Mouse (Mus musculus): ENCODE data around the gene Dctn2.
A peak's percentile ranks its signal among the peaks of the same experiment; 100 is the strongest.

Dctn2 gene

GRCm38 (mm10) chr10:127266112-127267091, at the start of gene Dctn2:
Gene Dctn2, plus strand, starts transcription at chr10:127266368.
- DNase-seq (ENCODE audit: low spot score), result peak; percentile 92

GRCm38 (mm10) chr10:127216456-127216855, 49.7 kb upstream of the Dctn2 start:
- DNase-seq (ENCODE audit: low spot score), result no peak

- no peak for DNase-seq (ENCODE audit: low spot score)
Measured at GRCm38 (mm10) chr10:127217177-127217576, 49.0 kb upstream of the Dctn2 start.

- DNase-seq (ENCODE audit: low spot score), result no peak
Measured at GRCm38 (mm10) chr10:127218339-127218738, 47.8 kb upstream of the Dctn2 start.

- DNase-seq (ENCODE audit: low spot score), result no peak
Measured at GRCm38 (mm10) chr10:127225213-127225612, 41.0 kb upstream of the Dctn2 start.

GRCm38 (mm10) chr10:127225732-127226131, 40.4 kb upstream of the Dctn2 start:
- peak; percentile 40 for DNase-seq (ENCODE audit: low spot score)

GRCm38 (mm10) chr10:127226318-127226895, 39.8 kb upstream of the Dctn2 start:
- DNase-seq (ENCODE audit: low spot score), result peak; percentile 72

GRCm38 (mm10) chr10:127227163-127227562, 39.0 kb upstream of the Dctn2 start:
- DNase-seq (ENCODE audit: low spot score), result no peak

GRCm38 (mm10) chr10:127228897-127229296, 37.3 kb upstream of the Dctn2 start:
- DNase-seq (ENCODE audit: low spot score), result no peak

GRCm38 (mm10) chr10:127230693-127231092, 35.5 kb upstream of the Dctn2 start:
- DNase-seq (ENCODE audit: low spot score), result no peak

- no peak for DNase-seq (ENCODE audit: low spot score)
Measured at GRCm38 (mm10) chr10:127231741-127232140, 34.4 kb upstream of the Dctn2 start.

- no peak for DNase-seq (ENCODE audit: low spot score)
Measured at GRCm38 (mm10) chr10:127233141-127233540, 33.0 kb upstream of the Dctn2 start.

GRCm38 (mm10) chr10:127236541-127236940, 29.6 kb upstream of the Dctn2 start:
- no peak for DNase-seq (ENCODE audit: low spot score)

- no peak for DNase-seq (ENCODE audit: low spot score)
Measured at GRCm38 (mm10) chr10:127238241-127238824, 27.8 kb upstream of the Dctn2 start.

GRCm38 (mm10) chr10:127250810-127251209, 15.4 kb upstream of the Dctn2 start:
- DNase-seq (ENCODE audit: low spot score), result no peak

- peak; percentile 88 for DNase-seq (ENCODE audit: low spot score)
Measured at GRCm38 (mm10) chr10:127255625-127256345, 10.4 kb upstream of the Dctn2 start.

- no peak for DNase-seq (ENCODE audit: low spot score)
Measured at GRCm38 (mm10) chr10:127257790-127258189, 8.4 kb upstream of the Dctn2 start.

GRCm38 (mm10) chr10:127258489-127258888, 7.7 kb upstream of the Dctn2 start:
- DNase-seq (ENCODE audit: low spot score), result no peak

GRCm38 (mm10) chr10:127261706-127262547, 4.2 kb upstream of the Dctn2 start:
- DNase-seq (ENCODE audit: low spot score), result no peak

GRCm38 (mm10) chr10:127262548-127263398, 3.4 kb upstream of the Dctn2 start, which contains the start of gene Kif5a:
Gene Kif5a, minus strand, starts transcription at chr10:127263348.
- peak; percentile 66 for DNase-seq (ENCODE audit: low spot score)

All from testis, postnatal 10 days (tissue).